ENCODE assay signal across 34 mouse cellular contexts in the genomic region with DNA sequence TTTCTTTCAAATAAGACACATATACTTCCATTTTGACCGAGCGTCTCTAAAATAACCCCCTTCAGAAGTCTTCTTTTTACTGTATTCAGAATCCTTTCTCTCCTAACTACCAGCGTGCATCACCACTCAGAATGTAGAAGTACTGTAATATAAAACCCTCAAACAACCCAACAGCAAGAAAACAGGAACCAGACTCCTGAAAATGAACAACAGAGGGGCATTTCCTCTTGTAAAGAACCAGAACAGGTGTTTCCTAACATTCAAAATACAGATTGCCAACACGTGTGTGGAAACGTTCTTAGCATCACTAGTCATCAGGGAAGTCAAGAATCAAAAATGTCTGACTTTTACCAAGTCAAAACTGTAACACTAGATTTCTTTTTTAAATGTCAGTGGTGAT. TPM values are rescaled to one million over a fixed set of nuclear protein-coding genes. Genes with fewer than 3 reads are reported as not detected.
A peak's percentile ranks its signal among the peaks of the same experiment; 100 is the strongest.
DNase-seq lines count a peak whose midpoint lies in the region; ATAC-seq and TF ChIP-seq lines count a peak whose summit lies in the region.
"Had no signal": no experiment of that assay in that cellular context is flagged by ENCODE, and none has a peak within 500 bp of the region (broad histone marks: within the 10 kb centered on the region; RNA-seq: fewer than 3 reads in every experiment).

No protein-coding gene starts in this region.

- TF ChIP-seq CTCF in thymus, adult 2 months (IDR thresholded peaks at IDR 0.05; ENCODE audit: borderline replicate concordance, control insufficient read depth, extremely low read depth, insufficient read depth, low read length, poor library complexity), result no peak
- no peak for TF ChIP-seq CTCF in MEL (IDR thresholded peaks at IDR 0.05 in 2 of 3, conservative IDR thresholded peaks at IDR 0.05 in 1 of 3; ENCODE audit: control insufficient read depth in 1 of 3, insufficient read depth in 1 of 3, low read depth in 2 of 3, low read length in 3 of 3, poor library complexity in 1 of 3, severe bottlenecking in 1 of 3)

- no peak for TF ChIP-seq POLR2A in thymus, adult 2 months (IDR thresholded peaks at IDR 0.05; ENCODE audit: control insufficient read depth, extremely low read depth, insufficient read depth, low read length, poor library complexity)
- no peak for TF ChIP-seq POLR2A in MEL (IDR thresholded peaks at IDR 0.05; ENCODE audit: control insufficient read depth in 1 of 2, insufficient read depth in 1 of 2, low read depth in 1 of 2, low read length in 2 of 2, poor library complexity in 1 of 2)
- no peak for TF ChIP-seq POLR2A in limb, embryonic 14.5 days (IDR thresholded peaks at IDR 0.05; ENCODE audit: borderline replicate concordance, extremely low read depth, insufficient read depth, insufficient read length)

- H3K9ac ChIP-seq in MEL (ENCODE audit: control insufficient read depth, low read depth, low read length, poor library complexity, severe bottlenecking), result no peak overlapping the region
- no peak overlapping the region for H3K9ac ChIP-seq in limb, embryonic 14.5 days (ENCODE audit: low read depth, low read length, severe bottlenecking)
- H3K9ac ChIP-seq: heart, embryonic 13.5 days; intestine, embryonic 15.5 days; lung, embryonic 15.5 days; midbrain, embryonic 13.5 days; neural tube, embryonic 13.5 days had no signal

- no peaks in the 10 kb centered on the region for H3K79me2 ChIP-seq in MEL (ENCODE audit: control insufficient read depth, insufficient read depth, low read length, poor library complexity)

- H3K9me3 ChIP-seq in MEL (replicated peaks; ENCODE audit: insufficient read depth, low read length), result no peaks in the 10 kb centered on the region
- H3K9me3 ChIP-seq in limb, embryonic 14.5 days (ENCODE audit: control insufficient read depth, low read length), result no peaks in the 10 kb centered on the region
- H3K9me3 ChIP-seq: G1E; heart, embryonic 13.5 days; intestine, embryonic 15.5 days; lung, embryonic 15.5 days; midbrain, embryonic 13.5 days; neural tube, embryonic 13.5 days had no signal

- ATAC-seq in limb, embryonic 14.5 days (ENCODE audit: low FRiP score, low read depth), result no peak
- ATAC-seq: forebrain, embryonic 14.5 days; hindbrain, postnatal 0 days; intestine, embryonic 15.5 days; midbrain, embryonic 13.5 days; Patski had no signal

- WGBS in thymus, adult 2 months, result 40% methylated on average over 5 of the region's 5 CpGs
- WGBS in limb, embryonic 14.5 days, result 41% methylated on average over 5 of the region's 5 CpGs

- H3K4me2 ChIP-seq in limb, embryonic 14.5 days (replicated peaks; ENCODE audit: low read depth, low read length, severe bottlenecking), result no peak overlapping the region
- H3K4me2 ChIP-seq: heart, embryonic 13.5 days; intestine, embryonic 15.5 days; liver, embryonic 11.5 days; lung, embryonic 15.5 days; midbrain, embryonic 13.5 days; neural tube, embryonic 13.5 days had no signal

- H3K27me3 ChIP-seq in thymus, adult 2 months (ENCODE audit: control insufficient read depth, insufficient read depth, low read length), result no peaks in the 10 kb centered on the region
- no peaks in the 10 kb centered on the region for H3K27me3 ChIP-seq in MEL (ENCODE audit: control insufficient read depth in 1 of 2, insufficient read depth in 2 of 2, low read length in 2 of 2)
- no peaks in the 10 kb centered on the region for H3K27me3 ChIP-seq in limb, embryonic 14.5 days (ENCODE audit: control insufficient read depth, insufficient read depth, low read length)
- H3K27me3 ChIP-seq: heart, embryonic 13.5 days; intestine, embryonic 15.5 days; lung, embryonic 15.5 days; midbrain, embryonic 13.5 days; neural tube, embryonic 13.5 days; Patski had no signal

- no peak for TF ChIP-seq RAD21 in MEL (IDR thresholded peaks at IDR 0.05; ENCODE audit: low read depth, low read length)

- H3K36me3 ChIP-seq in thymus, adult 2 months (ENCODE audit: control insufficient read depth, insufficient read depth, low read length), result 0 out of 2 replicates have a peak, but pooled peaks cover 3% of the 10 kb centered on the region
- H3K36me3 ChIP-seq in MEL (ENCODE audit: control insufficient read depth in 1 of 2, insufficient read depth in 2 of 2, low read length in 2 of 2), result peaks cover 1 to 5% of the 10 kb centered on the region in 2 experiments; a peak in 3 of 4 replicates
- 0 out of 2 replicates have a peak, but pooled peaks cover 7% of the 10 kb centered on the region for H3K36me3 ChIP-seq in limb, embryonic 14.5 days (ENCODE audit: control insufficient read depth, insufficient read depth, low read length)

- H3K4me1 ChIP-seq in thymus, adult 2 months (replicated peaks; ENCODE audit: control insufficient read depth, insufficient read depth, low read length), result peaks cover 2% of the 10 kb centered on the region; the same call in 1 of the 2 replicates
- peaks cover 2 to 3% of the 10 kb centered on the region in 2 experiments; a peak in 3 of 4 replicates for H3K4me1 ChIP-seq in MEL (ENCODE audit: control insufficient read depth in 1 of 2, insufficient read depth in 2 of 2, low read length in 2 of 2)
- peaks cover 5% of the 10 kb centered on the region for H3K4me1 ChIP-seq in limb, embryonic 14.5 days (ENCODE audit: control insufficient read depth, insufficient read depth, low read length)
- H3K4me1 ChIP-seq: intestine, embryonic 15.5 days; lung, embryonic 15.5 days; midbrain, embryonic 13.5 days; neural tube, embryonic 13.5 days had no signal

- no peak overlapping the region for H3K4me3 ChIP-seq in thymus, adult 2 months (ENCODE audit: control insufficient read depth, insufficient read depth, low read length)
- no peak overlapping the region for H3K4me3 ChIP-seq in MEL (ENCODE audit: control insufficient read depth in 1 of 2, insufficient read depth in 1 of 2, low read depth in 2 of 2, low read length in 2 of 2)
- H3K4me3 ChIP-seq in limb, embryonic 14.5 days (replicated peaks; ENCODE audit: low read length), result no peak overlapping the region
- H3K4me3 ChIP-seq: heart, adult 2 months; heart, embryonic 13.5 days; intestine, embryonic 15.5 days; lung, embryonic 15.5 days; midbrain, embryonic 13.5 days; neural tube, embryonic 13.5 days had no signal

- no peak for TF ChIP-seq EP300 in MEL (IDR thresholded peaks at IDR 0.05; ENCODE audit: low read depth in 1 of 2, low read length in 2 of 2)

- no peak for DNase-seq in thymus, adult 2 months
- DNase-seq in thymus, adult 18-20 months, result no peak
- DNase-seq in MEL (ENCODE audit: low read depth, low spot score), result peak; percentile 32
- DNase-seq in limb, embryonic 14.5 days (ENCODE audit: low spot score), result no peak
- DNase-seq in adrenal gland, adult (ENCODE audit: inconsistent age in 2 of 2, low spot score in 1 of 2), result no peak
- DNase-seq in urinary bladder, adult 2 months (ENCODE audit: low spot score), result no peak
- no peak for DNase-seq in kidney, postnatal 10 days
- DNase-seq: adrenal gland, postnatal 14 days; cerebellum, adult 11-12 months; cerebellum, postnatal 10 days; gastrocnemius, postnatal 36 days; heart, adult 2 months; heart, postnatal 14 days; kidney, adult 2 months; kidney, postnatal 4 days; layer of hippocampus, postnatal 36 days; lung, postnatal 36 days; thymus, postnatal 25 days had no signal

- H3K27ac ChIP-seq in thymus, adult 2 months (ENCODE audit: control insufficient read depth, insufficient read depth, low read length), result peak overlapping the region; percentile 58; the same call in 1 of the 2 replicates
- H3K27ac ChIP-seq in MEL (ENCODE audit: control insufficient read depth, low read depth, low read length), result no peak overlapping the region
- 0 out of 2 replicates have a peak overlapping the region, but pooled peaks have one; percentile 13 for H3K27ac ChIP-seq in limb, embryonic 14.5 days (replicated peaks; ENCODE audit: low read depth, low read length)
- H3K27ac ChIP-seq: heart, adult 2 months; heart, embryonic 13.5 days; hindbrain, postnatal 0 days; intestine, embryonic 15.5 days; lung, embryonic 15.5 days; midbrain, embryonic 13.5 days; neural tube, embryonic 13.5 days had no signal

TF ChIP-seq in MEL, 35 proteins besides CTCF, POLR2A, EP300 and RAD21:
- TF ChIP-seq NRF1 (IDR thresholded peaks at IDR 0.05; ENCODE audit: insufficient read depth, low read depth, low read length, poor library complexity, severe bottlenecking), result no peak
- TF ChIP-seq ETS1 (IDR thresholded peaks at IDR 0.05; ENCODE audit: low read depth, low read length), result 0 out of 2 replicates have a peak, but pooled peaks have one; percentile 13
TF ChIP-seq in MEL: peak in this region for 1.

RNA-seq across cellular contexts. Expression of a gene that starts 15.0 kb away (rescaled TPM):
- polyA plus RNA-seq in thymus, adult 2 months (2012; rRNA removed), result not detected in 2 replicates
- not detected in 2 replicates for total RNA-seq in MEL (2012; rRNA removed)
- polyA plus RNA-seq in MEL (2012; ENCODE audit: insufficient read depth in 1 of 2, insufficient read length in 2 of 2, low read depth in 1 of 2, low replicate concordance in 2 of 2, missing spikeins in 1 of 2), result 1 to 10 TPM in 1 of 2 experiments, not detected in 1; 9.4 TPM
- polyA plus RNA-seq in limb, embryonic 14.5 days (2012; rRNA removed), result not detected in 2 replicates
- 1.0 and 1.1 TPM in 2 replicates for polyA plus RNA-seq in limb, embryonic 14.5 days (2014; fragmentation: Nextera tagmentation; extraction: Ambion mirVana)
- polyA plus RNA-seq in urinary bladder, adult 2 months (2012; rRNA removed), result not detected in 2 replicates
- total RNA-seq: adrenal gland, postnatal 14 days; G1E; gastrocnemius, adult 18-20 months; gastrocnemius, postnatal 36 days; heart, adult 2 months; heart, postnatal 14 days; hindbrain, postnatal 0 days; layer of hippocampus, adult 8-10 months; layer of hippocampus, postnatal 36 days; megakaryocyte-erythroid progenitor cell, adult 5-6 weeks had no signal
- polyA plus RNA-seq: cortical plate, adult 2 months; frontal cortex, adult 2 months; G1E; heart, adult 2 months; kidney, adult 2 months; Patski; testis, adult 2 months had no signal

RNA-seq across cellular contexts. Expression of a gene that starts 33.8 kb away (rescaled TPM):
- polyA plus RNA-seq in thymus, adult 2 months (2012; rRNA removed), result 3.0 and 3.5 TPM in 2 replicates
- 15.7 and 16.2 TPM in 2 replicates for total RNA-seq in MEL (2012; rRNA removed)
- 10 to 100 TPM; 17.4 to 63.1 TPM for polyA plus RNA-seq in MEL (2012; ENCODE audit: insufficient read depth in 1 of 2, insufficient read length in 2 of 2, low read depth in 1 of 2, low replicate concordance in 2 of 2, missing spikeins in 1 of 2)
- polyA plus RNA-seq in limb, embryonic 14.5 days (2012; rRNA removed), result 8.0 and 10.9 TPM in 2 replicates
- 11.7 and 12.7 TPM in 2 replicates for polyA plus RNA-seq in limb, embryonic 14.5 days (2014; fragmentation: Nextera tagmentation; extraction: Ambion mirVana)
- polyA plus RNA-seq in urinary bladder, adult 2 months (2012; rRNA removed), result 1.7 TPM in 2 replicates

RNA-seq across cellular contexts. Expression of a gene that starts 34.0 kb away (rescaled TPM):
- 7.8 and 8.4 TPM in 2 replicates for polyA plus RNA-seq in thymus, adult 2 months (2012; rRNA removed)
- 14.4 and 15.0 TPM in 2 replicates for total RNA-seq in MEL (2012; rRNA removed)
- polyA plus RNA-seq in MEL (2012; ENCODE audit: insufficient read depth in 1 of 2, insufficient read length in 2 of 2, low read depth in 1 of 2, low replicate concordance in 2 of 2, missing spikeins in 1 of 2), result 10 to 100 TPM in 1 of 2 experiments, not detected in 1; 17.7 TPM
- polyA plus RNA-seq in limb, embryonic 14.5 days (2012; rRNA removed), result 18.9 and 26.2 TPM in 2 replicates
- 25.2 and 29.3 TPM in 2 replicates for polyA plus RNA-seq in limb, embryonic 14.5 days (2014; fragmentation: Nextera tagmentation; extraction: Ambion mirVana)
- polyA plus RNA-seq in urinary bladder, adult 2 months (2012; rRNA removed), result 8.8 and 10.2 TPM in 2 replicates
